Mouse (Mus musculus): ENCODE data around the gene Mafg. TPM values are rescaled to one million over a fixed set of nuclear protein-coding genes. Genes with fewer than 3 reads are reported as not detected.

Gene Mafg
- polyA plus RNA-seq (2012; rRNA removed) = 75.0 and 78.0 TPM in 2 replicates

GRCm38 (mm10) chr11:120633520-120634343 lies at the start of gene Mafg:
Gene Mafg (minus strand): TSS chr11:120633600.

DNA sequence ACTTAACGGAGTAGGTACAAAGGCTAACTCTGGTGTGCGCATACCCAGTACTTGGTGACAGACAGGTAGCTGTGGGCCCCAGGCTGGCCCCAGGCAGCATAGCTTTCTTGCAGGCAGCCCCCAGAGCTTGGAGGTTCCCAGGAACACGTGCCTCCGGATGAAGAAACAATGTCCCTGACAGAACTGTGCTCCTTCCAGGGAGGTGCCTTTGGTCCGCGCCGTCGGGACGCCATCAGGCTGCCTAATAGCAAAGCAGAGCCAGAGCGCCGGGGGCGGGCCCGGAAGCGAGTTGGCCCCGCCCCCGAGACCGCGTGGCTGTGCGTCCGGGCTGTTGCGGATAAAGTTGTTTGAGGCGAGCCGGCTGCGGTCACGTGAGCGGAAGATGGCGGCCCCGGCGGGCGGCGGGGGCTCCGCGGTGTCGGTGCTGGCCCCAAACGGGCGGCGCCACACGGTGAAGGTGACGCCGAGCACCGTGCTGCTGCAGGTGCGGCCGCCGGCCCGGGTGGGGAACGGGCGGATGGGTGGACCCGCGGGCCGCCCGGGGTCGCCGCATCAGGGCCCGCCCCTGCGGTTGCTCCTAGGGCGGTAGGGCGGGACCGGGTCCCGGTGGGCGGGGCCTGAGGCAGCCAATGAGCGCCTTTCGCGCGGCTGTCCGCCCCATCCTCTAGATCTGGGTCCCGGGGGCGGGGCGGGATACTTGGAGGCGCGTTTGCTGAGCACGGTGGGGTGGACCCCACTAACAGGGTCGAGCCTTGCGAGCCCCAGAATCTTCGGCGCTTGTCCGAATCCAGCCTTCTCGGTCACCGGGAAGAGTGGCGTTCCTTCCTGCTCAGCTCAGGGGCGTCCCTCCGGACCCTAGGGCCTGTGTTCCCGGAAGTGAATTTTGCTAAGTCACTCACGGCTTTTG lies 39.5 kb upstream of the Mafg start, which contains the start of gene Aspscr1:
Aspscr1 (plus strand) TSS at position 287 of the 907 bp plus-strand sequence.

DNA sequence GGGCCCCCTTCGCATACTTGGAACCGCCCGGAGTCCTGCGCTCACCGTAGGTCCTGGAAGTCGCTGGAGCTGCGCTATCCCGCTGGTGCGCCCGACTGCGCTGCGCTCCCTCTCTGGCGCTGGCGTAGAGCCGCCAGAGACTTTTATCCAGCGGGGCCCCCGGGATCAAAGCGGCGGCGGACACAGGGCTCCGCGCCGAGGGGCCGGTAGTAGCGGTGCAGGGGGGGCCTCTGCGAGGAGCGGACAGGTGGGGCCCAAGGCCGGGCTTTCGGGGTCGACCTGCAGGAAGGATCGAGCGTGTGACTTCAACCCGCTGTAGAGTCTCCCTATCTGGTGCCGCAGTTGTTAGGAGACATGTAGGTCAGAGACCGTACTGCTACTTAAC lies 27.7 kb upstream of the Mafg start, which contains the start of gene Notum:
Notum (minus strand) TSS at position 100 of the 385 bp plus-strand sequence.

DNA sequence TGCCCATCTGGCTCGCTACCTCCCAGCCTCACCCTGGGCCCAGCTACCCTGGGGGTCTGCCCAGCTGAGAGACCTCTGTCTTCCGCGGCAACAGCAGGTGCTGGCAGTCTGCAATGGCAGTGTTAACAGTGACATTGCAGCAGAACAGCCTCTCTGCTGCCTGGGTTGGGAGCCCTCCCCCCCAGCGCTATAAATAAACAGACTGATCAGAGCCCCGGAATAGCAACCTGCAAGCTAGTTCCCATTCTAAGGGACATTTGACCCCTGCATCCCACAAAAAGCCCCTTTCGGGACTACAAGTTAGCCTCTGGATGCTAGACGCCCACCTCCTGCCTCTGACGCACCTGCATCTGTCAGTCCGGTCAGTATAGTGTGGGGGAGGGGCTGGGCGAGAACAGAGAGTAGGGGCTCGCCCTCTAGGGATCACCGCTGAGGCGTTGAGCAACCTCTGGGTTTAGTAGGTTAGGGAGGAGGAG lies 14.6 kb upstream of the Mafg start, which contains the start of gene Myadml2:
Myadml2 (minus strand) TSS at position 158 of the 476 bp plus-strand sequence.

GRCm38 (mm10) chr11:120643601-120643987 lies 10.2 kb upstream of the Mafg start, which contains the start of gene Pycr1:
Gene Pycr1 (minus strand): TSS chr11:120643769.

GRCm38 (mm10) chr11:120625152-120625775 lies 8.1 kb downstream of the Mafg start, which contains the start of gene Sirt7:
Gene Sirt7 (minus strand): TSS chr11:120625240.

GRCm38 (mm10) chr11:120617519-120618112 lies 15.8 kb downstream of the Mafg start, which contains the start of gene Pcyt2:
Gene Pcyt2 (minus strand): TSS chr11:120617936.

GRCm38 (mm10) chr11:120608241-120609034 lies 25.0 kb downstream of the Mafg start, which contains the start of gene Npb:
Gene Npb (plus strand): TSS chr11:120608477.

GRCm38 (mm10) chr11:120598283-120598989 lies 35.0 kb downstream of the Mafg start, which contains the start of the genes Alyref and Anapc11:
Gene Alyref (minus strand): TSS chr11:120598365.
Gene Anapc11 (plus strand): TSS chr11:120598421.

GRCm38 (mm10) chr11:120581490-120582267 lies 51.7 kb downstream of the Mafg start, which contains the start of gene Arhgdia:
Gene Arhgdia (minus strand): TSS chr11:120581624.

Other genes starting within 250 kb of the Mafg start
- gene Nploc4, start 195.9 kb downstream of the Mafg start, polyA plus RNA-seq (2012; rRNA removed) = 106 and 121 TPM in 2 replicates
- gene Tspan10, start 191.0 kb downstream of the Mafg start, polyA plus RNA-seq (2012; rRNA removed) = 0.13 TPM in 1 of 2 replicates, not detected in the other
- gene Pde6g, start 180.1 kb downstream of the Mafg start, polyA plus RNA-seq (2012; rRNA removed) = 1.1 and 1.2 TPM in 2 replicates
- gene Oxld1, start 175.5 kb downstream of the Mafg start, polyA plus RNA-seq (2012; rRNA removed) = 30.5 and 34.8 TPM in 2 replicates
- 13.1 and 17.5 TPM in 2 replicates for gene Ccdc137, start 175.5 kb downstream of the Mafg start, polyA plus RNA-seq (2012; rRNA removed)
- 31.1 and 35.0 TPM in 2 replicates for gene Arl16, start 166.0 kb downstream of the Mafg start, polyA plus RNA-seq (2012; rRNA removed)
- 115 and 155 TPM in 2 replicates for gene Mrpl12, start 149.0 kb downstream of the Mafg start, polyA plus RNA-seq (2012; rRNA removed)
- 226 and 229 TPM in 2 replicates for gene Slc25a10, start 141.8 kb downstream of the Mafg start, polyA plus RNA-seq (2012; rRNA removed)
- 2.3 and 3.3 TPM in 2 replicates for gene Gcgr, start 102.9 kb downstream of the Mafg start, polyA plus RNA-seq (2012; rRNA removed)
- 185 and 195 TPM in 2 replicates for gene Mcrip1, start 83.9 kb downstream of the Mafg start, polyA plus RNA-seq (2012; rRNA removed)
- not detected in 2 replicates for gene Ppp1r27, start 82.5 kb downstream of the Mafg start, polyA plus RNA-seq (2012; rRNA removed)
- 355 TPM in 2 replicates for gene P4hb, start 60.3 kb downstream of the Mafg start, polyA plus RNA-seq (2012; rRNA removed)
- 779 and 887 TPM in 2 replicates for gene Arhgdia, start 52.0 kb downstream of the Mafg start, polyA plus RNA-seq (2012; rRNA removed)
- gene Alyref, start 35.2 kb downstream of the Mafg start, polyA plus RNA-seq (2012; rRNA removed) = 30.8 and 42.7 TPM in 2 replicates
- 189 and 219 TPM in 2 replicates for gene Anapc11, start 35.2 kb downstream of the Mafg start, polyA plus RNA-seq (2012; rRNA removed)
- 2.6 and 4.4 TPM in 2 replicates for gene Npb, start 25.1 kb downstream of the Mafg start, polyA plus RNA-seq (2012; rRNA removed)
- gene Pcyt2, start 15.7 kb downstream of the Mafg start, polyA plus RNA-seq (2012; rRNA removed) = 279 and 305 TPM in 2 replicates
- 77.5 and 98.2 TPM in 2 replicates for gene Sirt7, start 8.4 kb downstream of the Mafg start, polyA plus RNA-seq (2012; rRNA removed)
- 10.8 and 14.3 TPM in 2 replicates for gene Pycr1, start 10.2 kb upstream of the Mafg start, polyA plus RNA-seq (2012; rRNA removed)
- 0.18 TPM in 1 of 2 replicates, not detected in the other for gene Myadml2, start 14.6 kb upstream of the Mafg start, polyA plus RNA-seq (2012; rRNA removed)
- gene Notum, start 27.6 kb upstream of the Mafg start, polyA plus RNA-seq (2012; rRNA removed) = 12.7 and 13.6 TPM in 2 replicates
- gene Aspscr1, start 39.4 kb upstream of the Mafg start, polyA plus RNA-seq (2012; rRNA removed) = 130 and 142 TPM in 2 replicates
- 57.2 and 79.0 TPM in 2 replicates for gene Cenpx, start 80.1 kb upstream of the Mafg start, polyA plus RNA-seq (2012; rRNA removed)
- gene Lrrc45, start 80.3 kb upstream of the Mafg start, polyA plus RNA-seq (2012; rRNA removed) = 97.4 and 99.6 TPM in 2 replicates
- 54.5 and 76.4 TPM in 2 replicates for gene Rac3, start 87.9 kb upstream of the Mafg start, polyA plus RNA-seq (2012; rRNA removed)
- 317 and 369 TPM in 2 replicates for gene Dcxr, start 93.7 kb upstream of the Mafg start, polyA plus RNA-seq (2012; rRNA removed)
- 193 and 267 TPM in 2 replicates for gene Cbr2, start 98.5 kb upstream of the Mafg start, polyA plus RNA-seq (2012; rRNA removed)
- gene Hmga1b, start 129.2 kb upstream of the Mafg start, polyA plus RNA-seq (2012; rRNA removed) = 0.31 and 7.3 TPM in 2 replicates
- 74.0 and 77.8 TPM in 2 replicates for gene Rfng, start 150.6 kb upstream of the Mafg start, polyA plus RNA-seq (2012; rRNA removed)
- 283 and 304 TPM in 2 replicates for gene Gps1, start 150.7 kb upstream of the Mafg start, polyA plus RNA-seq (2012; rRNA removed)
- gene Dus1l, start 162.8 kb upstream of the Mafg start, polyA plus RNA-seq (2012; rRNA removed) = 54.8 and 64.2 TPM in 2 replicates
- gene Fasn, start 190.9 kb upstream of the Mafg start, polyA plus RNA-seq (2012; rRNA removed) = 1,315 and 1,722 TPM in 2 replicates

Data from ovary, adult 2 months (tissue).